Mouse (Mus musculus): Measurements from ENCODE around the gene Lrfn3. TPM values are rescaled to one million over a fixed set of nuclear protein-coding genes. Genes with fewer than 3 reads are reported as not detected.

The Lrfn3 gene
- total RNA-seq, 4 experiments from 2014 or later, result 4.5 to 7.5 (median 5.6) TPM

DNA sequence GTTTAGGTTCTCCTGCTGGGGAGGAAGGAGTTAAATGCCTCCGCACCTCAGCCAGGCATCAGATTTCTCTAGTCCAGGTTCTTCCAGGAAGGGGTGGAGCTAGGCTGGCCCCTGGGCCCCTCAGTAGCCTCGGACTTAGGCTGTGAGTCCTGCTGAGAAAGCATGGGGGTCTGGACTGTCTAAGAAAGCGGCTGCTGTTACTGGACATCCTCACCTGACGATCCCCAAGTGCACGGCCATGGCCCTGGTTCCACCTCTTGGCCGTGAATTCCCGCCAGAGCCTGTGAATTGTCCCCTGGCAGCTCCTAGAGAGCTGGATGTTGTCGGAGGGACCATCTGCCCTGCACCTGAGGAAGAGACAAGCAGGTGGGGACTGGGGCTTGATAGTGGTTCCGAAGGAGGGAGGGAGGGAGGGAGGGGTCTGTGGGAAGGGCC lies 47.8 kb downstream of the Lrfn3 start, which contains the start of gene Syne4:
Gene Syne4 (plus strand): TSS at position 87 of the 435 bp plus-strand sequence.
- no peak for DNase-seq (ENCODE audit: low spot score in 2 of 2)

DNA sequence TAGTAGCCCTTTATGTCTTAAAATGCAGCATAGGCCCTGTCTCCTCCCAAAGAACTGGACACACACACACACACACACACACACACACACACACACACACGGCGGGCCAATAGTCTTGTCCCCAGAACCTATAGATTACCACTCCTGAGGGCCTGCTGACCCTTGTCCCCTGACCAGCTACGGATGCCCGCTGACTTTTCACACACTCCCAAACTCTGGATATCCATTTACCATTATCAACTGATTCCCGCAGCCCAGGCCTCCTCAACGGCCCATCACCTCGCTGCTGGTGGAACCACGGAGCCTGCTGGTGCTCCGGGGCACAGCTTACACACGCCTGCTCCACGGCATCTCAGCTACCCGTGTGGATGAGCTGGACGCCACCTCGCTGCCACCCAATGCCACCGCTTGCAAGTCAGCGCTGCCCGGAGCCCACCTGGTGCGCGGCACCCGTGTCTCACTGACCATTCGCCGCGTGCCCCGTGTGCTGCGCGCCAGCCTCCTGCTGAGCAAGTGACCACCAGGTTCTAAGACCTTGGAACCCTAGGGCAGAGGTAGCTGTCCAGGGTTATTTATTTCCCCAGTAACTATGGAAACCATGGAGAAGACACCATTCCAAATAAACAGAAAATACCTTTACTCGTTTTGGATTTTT lies 48.8 kb downstream of the Lrfn3 start:
- no peak for DNase-seq (ENCODE audit: low spot score in 2 of 2)

DNA sequence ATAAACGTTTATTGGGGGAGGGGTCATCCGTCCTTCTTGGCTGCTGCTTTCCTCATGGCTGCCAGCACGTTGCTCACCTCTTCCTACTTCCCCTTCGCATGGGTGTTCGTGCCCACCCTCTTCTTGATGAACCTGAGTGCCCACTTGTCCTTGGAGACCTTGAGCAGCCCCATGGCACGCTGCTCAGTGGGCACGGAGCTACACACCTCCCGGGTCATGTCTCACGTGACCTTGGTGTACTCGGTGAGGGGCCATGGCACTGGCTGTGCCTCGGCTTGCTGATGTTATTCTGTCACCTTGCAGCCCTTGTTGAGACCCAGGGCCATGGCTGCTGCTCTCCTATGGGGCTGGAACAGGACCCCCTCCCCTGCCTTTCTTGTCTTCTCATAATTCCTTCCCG lies 52.4 kb downstream of the Lrfn3 start:
- no peak for DNase-seq (ENCODE audit: low spot score in 2 of 2)

DNA sequence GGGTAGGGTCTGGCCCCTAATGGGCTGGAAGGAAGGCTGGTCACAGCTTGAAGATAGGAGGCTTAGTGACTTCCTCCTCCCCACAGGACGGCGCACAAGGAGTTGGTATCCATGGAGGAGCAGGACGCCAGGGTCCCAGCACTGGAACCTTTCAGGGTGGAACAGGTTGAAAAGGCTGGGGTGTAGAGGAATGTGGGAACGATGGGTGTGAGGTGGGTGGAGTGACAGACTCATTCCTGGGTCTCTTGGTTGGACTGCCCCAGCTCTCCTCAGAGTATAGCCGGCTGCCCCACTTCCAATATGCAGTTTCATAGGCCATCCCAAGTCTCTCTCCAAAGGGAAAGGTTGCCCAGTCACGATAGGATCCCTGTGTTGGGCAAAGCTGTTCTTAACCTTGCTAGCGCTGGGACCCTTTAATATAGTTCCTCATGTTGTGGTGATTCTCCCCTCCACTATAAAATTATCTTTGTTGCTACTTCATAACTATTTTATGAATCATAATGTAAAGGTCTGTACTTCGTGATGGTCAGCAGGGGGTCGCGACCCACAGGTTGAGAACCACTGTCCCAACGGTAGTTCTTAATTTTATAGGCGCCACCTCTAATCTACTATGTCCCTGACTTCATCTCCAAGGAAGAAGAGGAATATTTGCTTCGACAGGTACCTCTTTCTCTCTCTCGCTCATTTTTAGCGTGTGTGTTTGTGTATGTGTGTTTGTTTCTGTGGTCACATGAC lies 53.0 kb downstream of the Lrfn3 start:
- DNase-seq (ENCODE audit: low spot score in 2 of 2), result no peak

DNA sequence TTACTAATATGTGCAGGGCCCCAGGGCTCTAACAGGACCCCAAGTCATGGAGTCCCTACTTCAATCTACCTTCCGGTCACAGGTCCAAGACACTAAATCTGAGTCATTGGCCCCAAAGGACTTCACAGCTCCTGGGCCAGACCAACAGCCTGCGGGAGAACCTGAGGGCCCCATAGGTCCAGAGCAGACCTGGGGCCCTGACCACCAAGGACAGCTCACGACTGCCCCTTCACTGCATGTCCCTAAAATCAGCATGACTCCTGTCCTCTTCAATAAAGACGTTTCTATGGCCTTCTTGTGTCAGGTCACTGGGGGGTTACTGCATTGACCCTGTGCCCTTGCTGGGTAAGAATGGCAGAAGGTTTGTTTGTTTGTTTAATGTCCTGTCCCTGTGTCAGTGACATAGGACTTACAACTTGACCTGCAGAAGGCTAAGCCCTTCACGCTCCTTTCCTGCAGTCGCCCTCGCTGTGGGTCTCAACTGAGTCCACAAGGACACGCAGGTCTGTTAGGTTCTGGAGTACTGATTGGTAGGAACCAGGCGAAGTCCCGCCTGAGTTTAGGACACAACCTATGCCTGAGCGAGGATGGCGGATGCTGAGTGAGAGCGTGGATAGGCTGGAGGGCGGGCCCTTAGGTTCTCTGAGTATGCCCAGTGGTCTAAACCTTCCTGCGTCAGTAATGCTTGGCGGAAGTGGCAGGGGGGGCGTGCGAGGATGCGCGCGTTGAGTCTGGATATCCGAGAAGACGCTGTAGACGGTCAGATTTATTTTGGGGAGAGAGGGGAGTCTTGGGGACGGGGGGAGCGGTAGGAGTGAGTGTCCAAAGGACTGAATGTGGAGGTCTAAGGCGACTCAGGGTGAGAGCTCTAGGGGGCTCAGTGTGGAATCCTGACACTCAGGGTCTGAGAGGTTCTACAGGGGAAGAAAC lies 54.2 kb downstream of the Lrfn3 start, which contains the start of gene Alkbh6:
Gene Alkbh6 (plus strand): TSS at position 642 of the 930 bp plus-strand sequence.
- DNase-seq (ENCODE audit: low spot score in 2 of 2), result peak; percentile 90 to 94

DNA sequence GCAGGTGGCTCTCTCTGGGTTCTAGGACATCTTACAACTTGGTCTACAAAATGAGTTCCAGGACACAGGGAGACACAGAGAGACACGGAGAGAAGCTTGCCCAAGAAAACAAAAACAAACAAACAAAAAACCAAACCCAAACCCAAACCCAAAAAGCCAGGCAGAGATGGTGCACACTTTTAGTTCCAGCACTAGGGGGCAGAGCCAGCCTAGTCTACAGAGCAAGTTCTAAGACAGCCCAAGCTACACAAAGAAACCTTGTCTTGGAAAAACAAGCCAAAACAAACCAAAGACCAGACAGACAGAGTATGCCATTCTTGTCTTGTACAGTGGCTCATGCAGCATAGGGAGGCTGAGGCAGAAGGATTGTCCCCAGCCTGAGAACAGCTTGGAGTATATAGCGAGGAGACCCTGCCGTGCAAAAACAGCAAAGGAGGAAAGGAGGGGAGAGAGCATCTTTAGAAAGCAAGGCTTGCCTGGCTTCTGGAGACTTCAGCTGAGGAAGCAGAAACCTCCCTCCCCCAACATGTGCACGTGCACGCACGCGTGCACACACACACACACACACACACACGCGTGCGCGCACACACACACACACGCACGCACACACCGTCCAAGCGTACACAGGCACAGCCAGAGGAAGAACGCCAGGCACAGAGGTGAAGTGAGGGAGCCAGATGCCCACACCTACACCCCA lies 56.3 kb downstream of the Lrfn3 start:
- DNase-seq (ENCODE audit: low spot score in 2 of 2), result no peak

Other genes starting within 250 kb of the Lrfn3 start
- gene Zfp382, start 240.8 kb downstream of the Lrfn3 start, total RNA-seq (2022), result 1 to 10 TPM in 1 of 4 experiments, under 1 TPM in 3; 0.87 to 1.1 (median 0.95) TPM
- gene Zfp146, start 193.0 kb downstream of the Lrfn3 start, total RNA-seq (2022), result 10 to 100 TPM; 22.6 to 31.4 (median 26.4) TPM
- 100 to 1,000 TPM; 730 to 997 (median 888) TPM for gene Cox7a1, start 178.6 kb downstream of the Lrfn3 start, total RNA-seq (2022)
- 100 to 1,000 TPM; 164 to 196 (median 175) TPM for gene Capns1, start 164.0 kb downstream of the Lrfn3 start, total RNA-seq (2022)
- gene Polr2i, start 130.8 kb downstream of the Lrfn3 start, total RNA-seq (2022), result 10 to 100 TPM; 55.8 to 67.4 (median 62.3) TPM
- gene Tbcb, start 130.5 kb downstream of the Lrfn3 start, total RNA-seq (2022), result 10 to 100 TPM; 26.8 to 38.6 (median 31.1) TPM
- gene Ovol3, start 127.0 kb downstream of the Lrfn3 start, total RNA-seq (2022), result not detected
- gene Thap8, start 82.7 kb downstream of the Lrfn3 start, total RNA-seq (2022), result not detected
- 1 to 10 TPM in 3 of 4 experiments, under 1 TPM in 1; 0.90 to 2.3 (median 1.4) TPM for gene Wdr62, start 82.4 kb downstream of the Lrfn3 start, total RNA-seq (2022)
- gene Clip3, start 71.0 kb downstream of the Lrfn3 start, total RNA-seq (2022), result 1 to 10 TPM; 1.1 to 7.3 (median 3.4) TPM
- gene Alkbh6, start 54.1 kb downstream of the Lrfn3 start, total RNA-seq (2022), result 10 to 100 TPM; 21.4 to 31.1 (median 26.4) TPM
- gene Syne4, start 48.0 kb downstream of the Lrfn3 start, total RNA-seq (2022), result 1 to 10 TPM in 2 of 4 experiments, under 1 TPM in 1, not detected in 1; 0.73 to 1.7 (median 1.3) TPM
- gene E130208F15Rik, start 41.0 kb downstream of the Lrfn3 start, total RNA-seq (2022), result under 1 TPM; 0.32 to 0.92 (median 0.53) TPM
- gene Sdhaf1, start 38.9 kb downstream of the Lrfn3 start, total RNA-seq (2022), result 1 to 10 TPM; 5.9 to 8.7 (median 7.5) TPM
- 1 to 10 TPM in 2 of 4 experiments, under 1 TPM in 2; 0.82 to 5.5 (median 2.1) TPM for gene Tyrobp, start 51.0 kb upstream of the Lrfn3 start, total RNA-seq (2022)
- gene Hcst, start 57.1 kb upstream of the Lrfn3 start, total RNA-seq (2022), result not detected
- gene Nfkbid, start 59.0 kb upstream of the Lrfn3 start, total RNA-seq (2022), result under 1 TPM in 1 of 4 experiments, not detected in 3; 0.40 TPM
- 1 to 10 TPM in 1 of 4 experiments, under 1 TPM in 3; 0.46 to 1.5 (median 0.71) TPM for gene Aplp1, start 82.8 kb upstream of the Lrfn3 start, total RNA-seq (2022)
- not detected for gene Kirrel2, start 94.9 kb upstream of the Lrfn3 start, total RNA-seq (2022)
- not detected for gene Nphs1, start 95.5 kb upstream of the Lrfn3 start, total RNA-seq (2022)
- not detected for gene Prodh2, start 130.8 kb upstream of the Lrfn3 start, total RNA-seq (2022)
- gene Arhgap33, start 172.3 kb upstream of the Lrfn3 start, total RNA-seq (2022), result under 1 TPM; 0.09 to 0.72 (median 0.27) TPM
- gene Hspb6, start 189.4 kb upstream of the Lrfn3 start, total RNA-seq (2022), result 1,000 to 10,000 TPM in 3 of 4 experiments, 100 to 1,000 TPM in 1; 959 to 1,157 (median 1,030) TPM
- gene Proser3, start 189.5 kb upstream of the Lrfn3 start, total RNA-seq (2022), result 1 to 10 TPM; 2.6 to 6.2 (median 3.7) TPM
- 10 to 100 TPM in 3 of 4 experiments, 1 to 10 TPM in 1; 8.1 to 12.4 (median 11.0) TPM for gene Lin37, start 197.1 kb upstream of the Lrfn3 start, total RNA-seq (2022)
- 10 to 100 TPM; 53.4 to 57.5 (median 56.9) TPM for gene U2af1l4, start 200.5 kb upstream of the Lrfn3 start, total RNA-seq (2022)
- gene Gm49396, start 200.6 kb upstream of the Lrfn3 start, total RNA-seq (2022), result 1 to 10 TPM in 3 of 4 experiments, under 1 TPM in 1; 0.56 to 1.9 (median 1.5) TPM
- gene Psenen, start 200.9 kb upstream of the Lrfn3 start, total RNA-seq (2022), result 100 to 1,000 TPM; 140 to 149 (median 146) TPM
- gene Igflr1, start 202.7 kb upstream of the Lrfn3 start, total RNA-seq (2022), result under 1 TPM; 0.31 to 0.85 (median 0.65) TPM
- gene Kmt2b, start 226.0 kb upstream of the Lrfn3 start, total RNA-seq (2022), result 10 to 100 TPM; 10.9 to 15.2 (median 13.0) TPM
- not detected for gene Zbtb32, start 236.1 kb upstream of the Lrfn3 start, total RNA-seq (2022)